Comparison of ENCODE assay signal across 1 mouse cellular context in the genomic region with DNA sequence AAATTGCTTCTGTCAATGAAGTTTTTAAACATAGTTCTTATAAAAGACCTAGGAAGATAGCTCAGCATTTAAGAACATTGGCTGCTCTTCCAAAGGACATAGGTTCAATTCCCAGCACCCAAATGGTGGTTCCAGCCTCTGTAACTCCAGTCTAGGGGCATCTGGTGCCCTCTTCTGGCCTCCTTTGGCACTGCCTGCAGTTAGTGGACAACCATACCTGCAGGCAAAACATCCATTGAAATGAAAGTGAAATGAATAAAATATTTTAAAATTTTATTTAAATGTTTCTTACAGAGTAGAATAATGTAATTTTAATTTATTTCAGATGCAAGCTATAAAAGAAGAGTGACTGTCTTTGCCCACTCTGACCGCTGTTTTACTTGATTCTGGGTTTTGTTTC.
TF ChIP-seq lines count a peak whose summit lies in the region.

No protein-coding gene starts in this region.

TF ChIP-seq in ES-E14, 5 proteins besides CTCF, POLR2A, EP300 and RAD21 (continued from another document):
- TF ChIP-seq HCFC1 (IDR thresholded peaks at IDR 0.05; ENCODE audit: borderline replicate concordance, insufficient read depth, low read length): no peak
TF ChIP-seq in ES-E14: peak in this region for 0.
